ENCODE assay signal across 9 mouse cellular contexts in the genomic region with DNA sequence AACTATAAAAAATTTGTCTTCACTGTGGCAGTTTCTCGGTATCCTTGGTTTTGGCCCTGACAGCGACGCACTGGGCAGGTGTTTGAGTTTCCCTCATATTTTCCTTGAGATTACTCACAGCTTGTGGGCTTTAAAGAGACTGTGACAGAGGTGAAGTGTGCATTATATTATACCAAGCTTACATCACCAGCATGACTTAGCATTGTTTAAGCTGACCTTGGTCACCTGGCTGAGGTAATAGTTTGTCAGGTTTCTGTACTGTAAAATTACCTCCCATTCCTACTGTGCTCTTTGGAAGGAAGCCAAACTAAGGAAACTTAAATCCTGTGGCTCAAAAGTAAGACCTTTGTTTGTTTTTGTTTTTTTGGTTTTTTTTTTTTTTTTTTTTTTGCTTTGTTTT.
DNase-seq lines count a peak whose midpoint lies in the region; ATAC-seq and TF ChIP-seq lines count a peak whose summit lies in the region.
"Had no signal": no experiment of that assay in that cellular context is flagged by ENCODE, and none has a peak within 500 bp of the region (broad histone marks: within the 10 kb centered on the region; RNA-seq: fewer than 3 reads in every experiment).

No protein-coding gene starts in this region.

- no peak for TF ChIP-seq CTCF in hindbrain, postnatal 0 days (IDR thresholded peaks at IDR 0.05; ENCODE audit: low read depth)

- ATAC-seq in heart, embryonic 16.5 days (replicated peaks; ENCODE audit: extremely low read depth, insufficient read depth, low FRiP score): no peak
- no peak for ATAC-seq in hindbrain, postnatal 0 days
- no peak for ATAC-seq in midbrain, embryonic 15.5 days (replicated peaks)

- H3K27ac ChIP-seq in heart, embryonic 16.5 days (ENCODE audit: low read length): peak overlapping the region; percentile 95
- no peak overlapping the region for H3K27ac ChIP-seq in embryonic facial prominence, embryonic 10.5 days (replicated peaks)
- 0 out of 2 replicates have a peak overlapping the region, but pooled peaks have one; percentile 96 for H3K27ac ChIP-seq in hindbrain, postnatal 0 days
- H3K27ac ChIP-seq in midbrain, embryonic 15.5 days: no peak overlapping the region; the same call in 1 of the 2 replicates

- peak overlapping the region; percentile 70 for H3K4me2 ChIP-seq in heart, embryonic 16.5 days (ENCODE audit: low read depth, low read length)
- peak overlapping the region; percentile 68 for H3K4me2 ChIP-seq in hindbrain, postnatal 0 days (ENCODE audit: low read depth, low read length)
- H3K4me2 ChIP-seq in midbrain, embryonic 15.5 days: peak overlapping the region; percentile 69

- H3K9me3 ChIP-seq in heart, embryonic 16.5 days (replicated peaks; ENCODE audit: control insufficient read depth, low read length): no peaks in the 10 kb centered on the region
- H3K9me3 ChIP-seq in embryonic facial prominence, embryonic 10.5 days: no peaks in the 10 kb centered on the region
- H3K9me3 ChIP-seq in hindbrain, postnatal 0 days (ENCODE audit: low read length): no peaks in the 10 kb centered on the region
- H3K9me3 ChIP-seq in midbrain, embryonic 15.5 days: no peaks in the 10 kb centered on the region
- H3K9me3 ChIP-seq: G1E had no signal

- 60% methylated on average over 3 of the region's 3 CpGs for WGBS in heart, embryonic 16.5 days
- WGBS in embryonic facial prominence, embryonic 10.5 days: 68% methylated on average over 3 of the region's 3 CpGs
- WGBS in hindbrain, postnatal 0 days: 46% methylated on average over 3 of the region's 3 CpGs
- 48% methylated on average over 3 of the region's 3 CpGs for WGBS in midbrain, embryonic 15.5 days

- intact Hi-C loops in heart, postnatal 10 days (cut with DNase I): loop anchor here (2.0 kb wide), 1 partner anchor 119 kb away; no protein-coding TSS in a partner anchor

- no peak overlapping the region for H3K4me3 ChIP-seq in heart, embryonic 16.5 days (ENCODE audit: low read length)
- peak overlapping the region; percentile 62; the same call in 1 of the 2 replicates for H3K4me3 ChIP-seq in embryonic facial prominence, embryonic 10.5 days
- H3K4me3 ChIP-seq in hindbrain, postnatal 0 days (ENCODE audit: low read length): peak overlapping the region; percentile 47; the same call in 1 of the 2 replicates
- H3K4me3 ChIP-seq in midbrain, embryonic 15.5 days: no peak overlapping the region

- H3K9ac ChIP-seq in heart, embryonic 16.5 days (ENCODE audit: low read length): peak overlapping the region; percentile 34; the same call in 1 of the 2 replicates
- peak overlapping the region; percentile 67; the same call in 1 of the 2 replicates for H3K9ac ChIP-seq in hindbrain, postnatal 0 days (replicated peaks; ENCODE audit: low read length)
- no peak overlapping the region for H3K9ac ChIP-seq in midbrain, embryonic 15.5 days

- H3K36me3 ChIP-seq in heart, embryonic 16.5 days (ENCODE audit: control insufficient read depth, insufficient read depth): peaks cover 8% of the 10 kb centered on the region
- peaks cover 29% of the 10 kb centered on the region for H3K36me3 ChIP-seq in embryonic facial prominence, embryonic 10.5 days (replicated peaks)
- H3K36me3 ChIP-seq in hindbrain, postnatal 0 days (ENCODE audit: insufficient read depth, low read length): peaks cover 5% of the 10 kb centered on the region; the same call in 1 of the 2 replicates
- no peaks in the 10 kb centered on the region for H3K36me3 ChIP-seq in midbrain, embryonic 15.5 days (replicated peaks)

- H3K4me1 ChIP-seq in heart, embryonic 16.5 days (ENCODE audit: control insufficient read depth, insufficient read depth, low read length): peaks cover 31% of the 10 kb centered on the region
- peaks cover 38% of the 10 kb centered on the region for H3K4me1 ChIP-seq in embryonic facial prominence, embryonic 10.5 days
- peaks cover 16% of the 10 kb centered on the region; the same call in 1 of the 2 replicates for H3K4me1 ChIP-seq in hindbrain, postnatal 0 days (ENCODE audit: insufficient read depth, low read length)
- peaks cover 41% of the 10 kb centered on the region for H3K4me1 ChIP-seq in midbrain, embryonic 15.5 days

- DNase-seq in heart, postnatal 10 days: no peak
- no peak for DNase-seq in embryonic facial prominence, embryonic 10.5 days (ENCODE audit: low spot score)
- DNase-seq in hindbrain, postnatal 0 days (ENCODE audit: low spot score): no peak
- DNase-seq in frontal cortex, adult 2 months (ENCODE audit: extremely low spot score in 1 of 2, low spot score in 1 of 2): no peak
- DNase-seq in thymus, postnatal 14 days: no peak
- no peak for DNase-seq in urinary bladder, postnatal 4 days (ENCODE audit: low spot score in 2 of 2)

- no peaks in the 10 kb centered on the region for H3K27me3 ChIP-seq in heart, embryonic 16.5 days (ENCODE audit: control insufficient read depth, insufficient read depth, low read length)
- no peaks in the 10 kb centered on the region for H3K27me3 ChIP-seq in embryonic facial prominence, embryonic 10.5 days (replicated peaks; ENCODE audit: low read depth, poor library complexity, severe bottlenecking)
- H3K27me3 ChIP-seq in hindbrain, postnatal 0 days (ENCODE audit: insufficient read depth, low read length): no peaks in the 10 kb centered on the region
- H3K27me3 ChIP-seq in midbrain, embryonic 15.5 days (replicated peaks): no peaks in the 10 kb centered on the region

Comparison
In these comparisons a context has a peak if more than half of its experiments do, and no peak if none do; other contexts are left out.
1. H3K27ac ChIP-seq: peak in heart, embryonic 16.5 days (single experiment) and hindbrain, postnatal 0 days (single experiment); none in embryonic facial prominence, embryonic 10.5 days (single experiment) and midbrain, embryonic 15.5 days (single experiment).
2. H3K4me3 ChIP-seq: peak in embryonic facial prominence, embryonic 10.5 days (single experiment) and hindbrain, postnatal 0 days (single experiment); none in heart, embryonic 16.5 days (single experiment) and midbrain, embryonic 15.5 days (single experiment).
3. Peak in every context shown above with its lines, with median percentiles within 50 percentile points of each other: H3K4me2 ChIP-seq.